ENCODE assay signal across 8 mouse cellular contexts in genomic region chr8:86746511-86746910, GRCm38 (mm10). TPM values are rescaled to one million over a fixed set of nuclear protein-coding genes. Genes with fewer than 3 reads are reported as not detected.
A peak's percentile ranks its signal among the peaks of the same experiment; 100 is the strongest.
DNase-seq lines count a peak whose midpoint lies in the region; ATAC-seq and TF ChIP-seq lines count a peak whose summit lies in the region.

No protein-coding gene starts in this region.

- peak overlapping the region; percentile 99 for H3K9ac ChIP-seq in heart, embryonic 13.5 days
- H3K9ac ChIP-seq in intestine, postnatal 0 days (ENCODE audit: low read depth, low read length) = peak overlapping the region; percentile 99; the same call in 1 of the 2 replicates

- H3K36me3 ChIP-seq in heart, embryonic 13.5 days = no peaks in the 10 kb centered on the region
- no peaks in the 10 kb centered on the region for H3K36me3 ChIP-seq in intestine, postnatal 0 days (ENCODE audit: control insufficient read depth, insufficient read depth)

- H3K9me3 ChIP-seq in heart, embryonic 13.5 days = no peaks in the 10 kb centered on the region
- H3K9me3 ChIP-seq in intestine, postnatal 0 days (ENCODE audit: control insufficient read depth) = no peaks in the 10 kb centered on the region

- 3% methylated on average over 11 of the region's 11 CpGs for WGBS in heart, embryonic 13.5 days
- 6% methylated on average over 11 of the region's 11 CpGs for WGBS in intestine, postnatal 0 days

- H3K27me3 ChIP-seq in heart, embryonic 13.5 days (replicated peaks) = no peaks in the 10 kb centered on the region
- H3K27me3 ChIP-seq in Patski = no peaks in the 10 kb centered on the region
- no peaks in the 10 kb centered on the region for H3K27me3 ChIP-seq in intestine, postnatal 0 days (replicated peaks; ENCODE audit: control insufficient read depth, insufficient read depth, low read length)

- H3K4me1 ChIP-seq in heart, embryonic 13.5 days = peaks cover 37% of the 10 kb centered on the region
- peaks cover 10% of the 10 kb centered on the region; the same call in 1 of the 2 replicates for H3K4me1 ChIP-seq in intestine, postnatal 0 days (replicated peaks; ENCODE audit: control insufficient read depth, insufficient read depth, low read length)

- CTCF ChIA-PET in Patski (lab: Charles Lee) = interaction anchor here (1.5 kb wide), 1 partner anchor 132 kb away, joined by 3 read pairs; no protein-coding TSS in a partner anchor

- in situ Hi-C loops in Patski (cut with MboI; ENCODE audit: low pct_unique_long_range_greater_than_20kb) = no loop called here

- peak overlapping the region; percentile 95 for H3K27ac ChIP-seq in heart, embryonic 13.5 days (replicated peaks)
- H3K27ac ChIP-seq in intestine, postnatal 0 days (ENCODE audit: low read depth, low read length) = no peak overlapping the region

- POLR2A ChIA-PET in Patski (lab: Charles Lee) = interaction anchor here (1.5 to 2.0 kb wide), 2 partner anchors 58 to 137 kb away, joined by 3 to 7 read pairs; no protein-coding TSS in a partner anchor

- no peak for DNase-seq in heart, postnatal 10 days
- DNase-seq in Patski (ENCODE audit: low read depth, low spot score) = no peak
- DNase-seq in lung, postnatal 10 days = peak; percentile 41
- DNase-seq in yolk sac, embryonic 10.5 days (ENCODE audit: low spot score) = peak; percentile 26
- DNase-seq in layer of hippocampus, postnatal 14 days (ENCODE audit: low spot score in 2 of 2) = no peak

- TF ChIP-seq CTCF in Patski (IDR thresholded peaks at IDR 0.05) = no peak
- TF ChIP-seq CTCF in intestine, postnatal 0 days (IDR thresholded peaks at IDR 0.05; ENCODE audit: low read depth) = no peak

- H3K4me3 ChIP-seq in heart, embryonic 13.5 days = peak overlapping the region; percentile 92
- H3K4me3 ChIP-seq in intestine, postnatal 0 days (ENCODE audit: low read depth, low read length) = peak overlapping the region; percentile 92

- intact Hi-C loops in heart, postnatal 10 days (cut with DNase I) = loop anchor here (5.0 kb wide), 2 partner anchors 141 to 156 kb away; partner anchors contain the start of gene N4bp1

- ATAC-seq in heart, embryonic 13.5 days (ENCODE audit: extremely low read depth, insufficient number of reproducible peaks, low FRiP score, low TSS enrichment) = no peak
- ATAC-seq in Patski = peak; percentile 0
- peak; percentile 53; the same call in 1 of the 2 replicates for ATAC-seq in erythroid progenitor cell, adult 5-6 weeks (replicated peaks; ENCODE audit: low FRiP score, poor library complexity, severe bottlenecking)
- ATAC-seq in intestine, postnatal 0 days = no peak

- H3K4me2 ChIP-seq in heart, embryonic 13.5 days = peak overlapping the region; percentile 85
- peak overlapping the region; percentile 88 for H3K4me2 ChIP-seq in intestine, postnatal 0 days (replicated peaks; ENCODE audit: low read depth)

RNA-seq across cellular contexts. Expression of gene Siah1a, which starts 0.8 kb away (rescaled TPM):
- 30.1 and 30.8 TPM in 2 replicates for polyA plus RNA-seq in heart, embryonic 13.5 days (2015; fragmentation: Nextera tagmentation; extraction: Ambion mirVana)
- 10 to 100 TPM; 25.9 to 27.9 TPM for total RNA-seq in heart, postnatal 10 days (2021)
- polyA plus RNA-seq in Patski (2021) = 28.8 TPM
- total RNA-seq in erythroid progenitor cell, adult 5-6 weeks (2015; ENCODE audit: low replicate concordance) = 22.2 and 45.0 TPM in 2 replicates
- 37.6 and 46.2 TPM in 2 replicates for total RNA-seq in erythroid progenitor cell, adult 5-6 weeks (2017; ENCODE audit: low replicate concordance)
- 26.3 and 26.5 TPM in 2 replicates for polyA plus RNA-seq in intestine, postnatal 0 days (2015; fragmentation: Nextera tagmentation; extraction: Ambion mirVana)
- total RNA-seq in layer of hippocampus, postnatal 14 days (2021) = 10 to 100 TPM; 30.3 to 34.6 TPM

RNA-seq across cellular contexts. Expression of gene Gm10638, which starts 1.0 kb away (rescaled TPM):
- polyA plus RNA-seq in heart, embryonic 13.5 days (2015; fragmentation: Nextera tagmentation; extraction: Ambion mirVana) = 3.0 and 3.3 TPM in 2 replicates
- total RNA-seq in heart, postnatal 10 days (2021) = 1 to 10 TPM; 3.5 to 3.9 TPM
- 2.4 TPM for polyA plus RNA-seq in Patski (2021)
- total RNA-seq in erythroid progenitor cell, adult 5-6 weeks (2015; ENCODE audit: low replicate concordance) = not detected in 2 replicates
- total RNA-seq in erythroid progenitor cell, adult 5-6 weeks (2017; ENCODE audit: low replicate concordance) = 2.6 TPM in 1 of 2 replicates, not detected in the other
- polyA plus RNA-seq in intestine, postnatal 0 days (2015; fragmentation: Nextera tagmentation; extraction: Ambion mirVana) = 3.5 and 4.3 TPM in 2 replicates
- 1 to 10 TPM; 3.5 to 5.1 TPM for total RNA-seq in layer of hippocampus, postnatal 14 days (2021)

Comparison
In these comparisons a context has a peak if more than half of its experiments do, and no peak if none do; other contexts are left out.
1. ATAC-seq: peak in Patski (single experiment) and erythroid progenitor cell, adult 5-6 weeks (single experiment); none in heart, embryonic 13.5 days (single experiment) and intestine, postnatal 0 days (single experiment).
2. DNase-seq: peak in lung, postnatal 10 days (single experiment) and yolk sac, embryonic 10.5 days (single experiment); none in heart, postnatal 10 days (0 of 2), Patski (single experiment) and layer of hippocampus, postnatal 14 days (0 of 2).